Mouse (Mus musculus) left cerebral cortex, postnatal 25 days (tissue): ENCODE data around the gene Nfia. TPM values are rescaled to one million over a fixed set of nuclear protein-coding genes. Genes with fewer than 3 reads are reported as not detected.

Source experiments
- DNase-seq, 2 experiments: peaks; one replicate each; pipeline ENCODE4 v3.0.0; 2022; ENCODE audit warnings: low spot score in 2 of 2, mixed read lengths in 1 of 2
- intact Hi-C: fragments of 180-260 bp; cut with DNase I; formaldehyde crosslinking; loops from one replicate; pipeline ENCODE4 v1.15.1; 2025
- total RNA-seq, 2 experiments: library from RNA; stranded (reverse); gene quantifications; 2 replicates each; pipeline ENCODE4 v1.2.3; 2021

The Nfia gene
- total RNA-seq, 2 experiments from 2014 or later: 63.0 to 73.6 TPM

- intact Hi-C loops: no loop called here
- no peak for DNase-seq
Measured at GRCm38 (mm10) chr4:97948250-97948649, 175.7 kb downstream of the Nfia start.

DNA sequence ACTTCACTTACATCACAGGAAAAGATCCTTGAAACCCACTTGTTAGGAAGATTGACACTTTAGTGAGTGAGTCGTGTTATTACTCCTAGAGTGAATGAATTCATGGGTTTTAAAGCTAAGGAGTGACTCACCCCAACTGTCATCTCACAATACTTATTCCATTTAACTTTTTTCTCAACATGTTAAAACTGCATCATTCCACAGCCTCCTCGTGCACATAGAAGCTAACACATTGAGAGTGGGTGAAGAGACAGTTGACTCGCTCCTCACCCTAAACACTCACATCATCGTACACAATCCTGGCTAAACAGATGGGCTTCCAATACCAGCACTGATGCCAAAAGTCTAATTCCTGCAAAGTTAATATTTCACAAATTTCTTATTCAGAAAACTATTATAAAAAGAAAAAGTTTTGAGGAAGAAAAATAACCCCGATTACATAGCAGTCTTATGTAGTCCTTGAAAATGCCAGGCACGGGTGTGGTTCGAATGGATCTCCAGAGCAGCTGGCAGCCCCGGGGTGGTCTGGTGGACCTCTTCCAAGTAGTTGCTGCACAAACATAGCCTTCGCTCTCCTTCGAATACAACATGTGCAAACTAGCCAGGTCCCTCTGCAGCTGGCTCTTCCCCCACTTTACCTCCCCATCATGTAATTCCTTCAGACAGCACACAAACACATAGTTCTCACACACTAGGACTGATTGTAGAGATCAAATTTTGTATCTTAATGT lies 178.0 kb downstream of the Nfia start:
- intact Hi-C loops: no loop called here
- peak in 1 of 2 experiments; percentile 53 for DNase-seq

DNA sequence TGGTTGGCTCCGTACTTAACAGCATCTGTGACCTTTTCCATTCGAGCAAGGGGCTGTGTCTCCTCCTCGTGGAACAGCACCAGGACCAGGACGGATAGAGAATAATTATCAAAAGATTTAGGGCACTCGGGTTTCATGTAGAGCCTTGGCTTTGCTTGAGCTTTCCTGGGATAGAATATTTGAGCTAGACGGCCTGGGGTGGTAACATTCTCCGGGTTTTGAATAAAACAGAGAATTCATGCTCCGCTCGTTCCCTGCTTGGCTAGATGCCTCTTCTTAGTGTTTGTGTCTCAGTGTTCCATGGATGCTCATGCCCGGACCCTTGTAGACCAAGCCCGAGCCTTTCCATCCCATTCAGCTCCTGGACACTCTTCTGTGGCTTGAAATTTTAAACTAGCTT lies 181.4 kb downstream of the Nfia start:
- intact Hi-C loops: no loop called here
- no peak for DNase-seq

DNA sequence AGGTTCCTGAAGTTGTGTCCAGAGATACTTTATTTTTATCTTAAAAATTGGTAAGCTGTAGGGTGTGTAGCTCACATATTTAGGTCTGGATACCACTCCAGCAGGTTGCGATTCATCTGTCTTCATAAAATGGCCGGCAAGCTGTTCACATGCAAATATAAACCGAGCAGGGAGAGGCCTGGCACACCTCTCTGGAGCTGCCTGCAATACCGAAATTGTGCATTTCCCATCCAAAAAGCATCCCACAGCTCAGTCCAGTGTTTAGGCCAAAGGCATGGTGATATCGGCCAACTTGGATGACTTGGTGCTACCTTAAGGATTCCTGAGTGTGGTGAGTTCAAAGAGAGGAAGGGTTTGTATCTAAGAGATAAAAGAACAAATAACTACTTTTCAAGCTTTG lies 185.6 kb downstream of the Nfia start:
- intact Hi-C loops: no loop called here
- DNase-seq: no peak

DNA sequence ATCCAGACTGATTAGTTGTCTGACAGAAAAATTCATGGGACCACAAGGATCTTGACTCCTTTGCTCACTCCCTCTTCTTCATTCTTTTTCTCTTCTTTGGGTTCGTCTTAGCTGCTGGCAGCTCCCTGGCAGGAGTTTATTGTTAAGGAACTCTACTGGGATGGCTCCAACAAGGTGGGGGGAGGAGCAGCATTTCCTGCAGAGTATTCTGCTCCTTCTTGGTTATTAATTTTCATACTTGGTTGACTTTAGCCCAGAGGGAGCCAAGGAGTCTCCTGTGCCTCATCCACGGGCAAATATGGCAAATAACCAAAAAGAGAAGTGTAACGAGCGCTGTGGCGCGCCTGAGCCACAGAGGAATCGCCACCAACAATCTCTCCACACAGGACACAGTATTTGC lies 190.3 kb downstream of the Nfia start:
- intact Hi-C loops: no loop called here
- DNase-seq: no peak

DNA sequence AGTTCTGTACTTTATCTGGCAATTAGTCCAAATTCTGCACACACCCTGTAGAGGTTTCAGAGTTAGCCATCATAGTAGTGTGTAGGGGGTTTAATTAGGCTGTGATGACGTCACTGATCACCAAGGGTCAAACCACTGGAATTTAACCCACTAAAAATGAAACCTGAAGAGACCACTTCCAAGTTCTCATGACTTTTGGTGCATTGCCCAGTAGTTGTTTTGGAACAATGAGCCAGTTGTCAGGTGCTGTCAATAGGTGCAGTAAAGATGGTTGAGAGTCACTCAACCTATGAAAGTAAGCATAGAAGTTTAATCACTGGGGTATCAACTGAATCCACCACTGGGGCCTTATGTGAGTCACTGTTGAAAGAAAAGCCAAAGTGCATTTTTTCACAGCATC lies 191.4 kb downstream of the Nfia start:
- DNase-seq: no peak
- intact Hi-C loops: no loop called here

DNA sequence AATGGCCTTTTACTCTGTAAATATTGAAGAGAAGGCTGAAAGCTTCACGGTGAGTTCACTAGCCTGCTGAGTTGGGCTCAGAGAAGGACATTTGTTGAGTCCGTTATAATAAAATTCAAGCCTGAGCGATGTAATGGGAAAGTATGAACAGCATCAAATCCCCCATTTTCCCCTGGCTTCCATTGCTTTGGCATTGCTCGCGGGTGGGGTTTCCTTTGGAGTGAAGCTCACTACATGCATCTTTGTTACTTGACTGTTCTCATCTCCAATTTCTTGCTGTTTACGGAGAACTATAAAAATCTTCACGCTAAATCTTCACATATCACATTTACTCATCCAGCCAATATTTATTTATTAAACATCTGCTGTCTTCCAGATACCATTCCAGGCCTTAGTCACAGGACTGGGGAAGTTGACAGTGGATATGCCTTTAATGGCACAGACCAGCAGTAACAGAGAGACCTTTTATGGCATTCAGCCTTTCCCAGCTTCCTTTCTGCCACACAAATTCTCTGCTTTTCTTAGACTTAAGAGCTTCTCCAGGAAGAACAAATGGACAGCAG lies 196.3 kb downstream of the Nfia start:
- DNase-seq: no peak
- intact Hi-C loops: no loop called here

DNA sequence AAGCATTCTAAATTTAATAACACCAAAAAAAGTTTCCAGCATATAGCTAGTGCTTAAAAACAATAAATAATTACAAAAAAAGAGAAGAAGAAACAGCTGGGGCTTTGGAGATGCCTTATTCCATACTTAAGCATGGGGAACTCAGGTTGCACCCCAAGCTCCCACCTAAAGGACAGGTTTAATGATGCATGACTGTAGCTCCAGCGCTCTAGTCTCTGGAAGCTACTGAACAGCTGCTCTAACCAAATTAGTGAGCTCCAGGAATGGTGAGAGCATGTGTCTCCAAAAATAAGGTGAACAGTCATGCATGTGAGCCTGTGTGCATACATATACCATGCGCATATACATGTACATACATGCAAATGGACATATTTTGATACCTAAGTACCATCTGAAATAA lies 200.5 kb downstream of the Nfia start:
- DNase-seq: no peak
- intact Hi-C loops: no loop called here

GRCm38 (mm10) chr4:97974037-97974436 lies 201.5 kb downstream of the Nfia start:
- no peak for DNase-seq
- intact Hi-C loops: no loop called here

DNA sequence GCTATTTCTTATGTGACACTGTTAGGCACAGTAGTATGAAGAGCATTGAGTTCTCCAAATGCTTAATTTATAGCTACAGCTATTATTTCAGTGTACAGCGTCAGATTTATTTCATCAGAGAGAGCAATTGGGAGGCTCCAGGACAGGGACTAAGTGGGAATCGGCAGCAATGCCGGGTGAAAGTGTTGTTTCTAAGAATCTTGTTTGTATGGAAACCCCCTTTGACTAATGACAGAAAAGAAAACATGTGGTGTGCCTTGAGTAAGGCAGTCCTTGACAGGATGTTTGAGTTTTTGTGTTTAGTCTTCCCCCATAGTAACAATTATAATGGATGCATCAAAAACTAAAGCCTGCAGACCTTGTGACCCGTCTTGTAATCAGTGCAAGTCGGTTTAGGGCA lies 204.4 kb downstream of the Nfia start:
- intact Hi-C loops: no loop called here
- no peak for DNase-seq

DNA sequence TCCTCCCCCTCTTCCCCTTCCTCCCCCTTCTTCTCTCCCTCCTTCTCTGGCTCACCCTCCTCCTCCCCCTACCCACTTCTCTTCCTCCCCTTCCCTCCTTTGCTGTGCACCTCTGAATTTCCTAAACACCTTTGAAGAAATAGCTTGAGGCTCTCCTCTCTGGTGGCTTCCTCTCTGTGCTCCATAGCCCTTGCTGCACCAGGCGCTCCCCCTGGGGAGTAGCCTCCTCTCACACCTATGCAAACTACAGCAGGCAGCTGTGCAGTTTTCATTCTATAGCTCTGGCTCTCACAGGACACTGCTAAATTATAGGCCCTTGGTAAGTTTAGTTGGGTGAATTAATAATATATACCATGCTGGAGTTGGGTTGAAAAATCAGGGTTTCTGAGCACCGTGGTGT lies 211.8 kb downstream of the Nfia start:
- DNase-seq: no peak
- intact Hi-C loops: no loop called here

GRCm38 (mm10) chr4:97986056-97986734 lies 213.7 kb downstream of the Nfia start:
- no peak for DNase-seq
- intact Hi-C loops: no loop called here

- no peak for DNase-seq
Measured at GRCm38 (mm10) chr4:97986735-97987075, 214.2 kb downstream of the Nfia start.

DNA sequence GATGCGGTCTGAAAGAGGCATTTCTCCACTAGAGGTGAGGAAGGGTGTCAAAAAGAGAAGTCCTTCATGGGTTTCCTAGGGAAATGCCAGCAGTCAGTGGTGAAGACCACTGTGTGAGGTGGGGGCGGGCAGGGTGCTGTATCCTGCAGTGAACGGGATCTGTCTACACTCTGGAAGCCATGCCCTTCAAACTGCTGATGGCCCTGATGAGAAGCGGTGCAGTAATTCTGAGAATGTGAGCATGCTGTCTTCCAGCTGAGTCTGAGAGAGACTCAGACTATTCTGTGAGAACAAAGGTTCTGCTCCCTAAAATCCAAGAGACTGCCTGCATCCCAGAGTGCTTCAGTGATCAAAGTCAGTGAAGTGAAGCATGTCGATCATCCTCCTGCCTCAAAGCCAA lies 216.2 kb downstream of the Nfia start:
- no peak for DNase-seq
- intact Hi-C loops: no loop called here

More at GRCm38 (mm10) chr4:97986735-97987075, 214.2 kb downstream of the Nfia start:
- intact Hi-C loops: no loop called here

GRCm38 (mm10) chr4:97990431-97990830 lies 217.9 kb downstream of the Nfia start:
- intact Hi-C loops: no loop called here
- no peak for DNase-seq

DNA sequence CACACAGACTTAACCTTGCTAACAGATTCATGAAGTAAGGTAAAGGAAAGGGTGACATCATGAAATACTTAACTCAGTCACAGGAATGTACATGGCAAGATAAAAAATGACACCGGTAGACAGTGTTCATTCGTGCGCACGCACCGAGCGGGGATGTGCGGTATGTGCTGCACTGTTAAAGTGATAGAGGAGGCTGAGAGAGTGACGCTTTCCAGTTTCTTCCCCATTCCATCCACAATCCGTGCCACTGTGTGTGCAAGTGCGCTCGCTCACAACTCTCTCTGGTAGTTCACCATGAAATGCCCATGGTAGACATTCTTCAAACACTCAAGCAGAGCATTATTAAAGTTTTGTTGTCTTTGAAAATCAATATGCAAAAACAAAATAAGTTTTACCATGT lies 218.9 kb downstream of the Nfia start:
- intact Hi-C loops: no loop called here
- no peak for DNase-seq

GRCm38 (mm10) chr4:97991880-97992279 lies 219.3 kb downstream of the Nfia start:
- DNase-seq: no peak
- intact Hi-C loops: no loop called here

- DNase-seq: no peak
- intact Hi-C loops: no loop called here
Measured at GRCm38 (mm10) chr4:97995911-97996712, 223.6 kb downstream of the Nfia start.

- DNase-seq: peak in 1 of 2 experiments; percentile 57
- intact Hi-C loops: no loop called here
Measured at GRCm38 (mm10) chr4:97997151-97997817, 224.8 kb downstream of the Nfia start.

- intact Hi-C loops: loop anchor here (5.0 kb wide), 2 partner anchors 80 to 320 kb away; no protein-coding TSS in a partner anchor
- no peak for DNase-seq
Measured at GRCm38 (mm10) chr4:98002206-98002605, 229.7 kb downstream of the Nfia start.
